Mouse (Mus musculus): ENCODE results near the gene Sirt2.

- TF ChIP-seq POLR2A (IDR thresholded peaks at IDR 0.05; ENCODE audit: control insufficient read depth, low read depth, low read length), result peak; percentile 93
- no peak for TF ChIP-seq CTCF (IDR thresholded peaks at IDR 0.05; ENCODE audit: control insufficient read depth, insufficient read depth, insufficient replicate concordance, low read depth, low read length)
Observed at GRCm38 (mm10) chr7:28810107-28811066, 43.9 kb downstream of the Sirt2 start.

Data from testis, adult 2 months (tissue).